Mouse (Mus musculus): ENCODE measurements around the gene Lamb3.

DNA sequence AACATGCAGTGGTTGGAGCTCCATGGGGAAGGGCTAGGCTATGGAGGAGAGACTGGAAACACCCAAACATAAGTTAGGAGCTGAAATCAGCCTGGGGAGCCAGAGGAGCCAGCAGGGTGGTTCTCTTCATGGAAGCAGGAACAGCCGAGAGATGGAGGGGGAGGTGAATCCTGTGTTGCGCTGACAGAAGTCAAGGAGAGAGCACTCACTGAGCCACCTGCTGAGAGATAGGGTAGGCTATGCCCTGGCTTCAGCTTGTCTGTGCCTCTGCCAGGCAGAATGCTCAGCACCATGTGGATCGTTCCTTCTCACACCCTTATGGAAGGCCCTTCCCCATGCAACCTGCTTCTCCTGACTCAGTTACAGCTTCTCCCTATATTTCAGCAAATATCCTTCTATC lies 126.3 kb downstream of the Lamb3 start:
- TF ChIP-seq CTCF (IDR thresholded peaks at IDR 0.05; ENCODE audit: low read depth, low read length) (no peak), POLR2A (IDR thresholded peaks at IDR 0.05; ENCODE audit: extremely low read depth, insufficient read depth, low read length) (no peak)

Measured in liver, adult 2 months (tissue).